Mouse (Mus musculus) kidney, embryonic 14.5 days (tissue): ENCODE measurements at regions not wholly inside any gene's neighbourhood (a gene's known extent, or its start where the extent isn't known, plus 50 kb on each side); places are given as distances from the start of the nearest gene placed in this dataset.
A peak's percentile ranks its signal among the peaks of the same experiment; 100 is the strongest.

Experiments
- ATAC-seq: fragments of 200-750 bp; cut with Nextera tagmentation; 2 replicates; pipeline ENCODE4 v1.8.0; 2017; ENCODE audit warnings: moderate number of reproducible peaks, mild to moderate bottlenecking, moderate TSS enrichment, moderate library complexity; ENCODE audit not compliant: low FRiP score, low TSS enrichment
- H3K27ac ChIP-seq: fragments of 300-500 bp; sonication (generic); 2 replicates; pipeline ENCODE4 v1.5.1; 2014; ENCODE audit warnings: low read depth, mild to moderate bottlenecking, low read length, moderate library complexity, mixed read lengths
- H3K27me3 ChIP-seq: fragments of 300-500 bp; sonication (generic); 2 replicates; pipeline ENCODE4 v1.6.1; 2014; ENCODE audit warnings: mild to moderate bottlenecking, low read length; ENCODE audit not compliant: control insufficient read depth, insufficient read depth
- H3K36me3 ChIP-seq: fragments of 300-500 bp; sonication (generic); 2 replicates; pipeline ENCODE4 v1.6.1; 2014; ENCODE audit warnings: low read length, mixed read lengths; ENCODE audit not compliant: control insufficient read depth, insufficient read depth
- H3K4me1 ChIP-seq: fragments of 300-500 bp; sonication (generic); 2 replicates; pipeline ENCODE4 v1.6.1; 2014; ENCODE audit warnings: low read length, mixed read lengths; ENCODE audit not compliant: control insufficient read depth, insufficient read depth
- H3K4me2 ChIP-seq: fragments of 300-500 bp; sonication (generic); replicated peaks from 2 replicates; pipeline ENCODE4 v1.6.1; 2014; ENCODE audit warnings: low read depth, mild to moderate bottlenecking, low read length
- H3K4me3 ChIP-seq: fragments of 300-500 bp; sonication (generic); 2 replicates; pipeline ENCODE4 v1.5.1; 2014; ENCODE audit warnings: mild to moderate bottlenecking, low read length
- H3K9ac ChIP-seq: fragments of 300-500 bp; sonication (generic); 2 replicates; pipeline ENCODE4 v1.6.1; 2014; ENCODE audit warnings: low read depth, mild to moderate bottlenecking, low read length, moderate library complexity
- H3K9me3 ChIP-seq: fragments of 300-500 bp; sonication (generic); 2 replicates; pipeline ENCODE4 v1.6.1; 2016; ENCODE audit warnings: low read length; ENCODE audit not compliant: control insufficient read depth
- WGBS: fragments of 180-500 bp; shearing (Covaris S2); extraction: QIAGEN DNeasy Blood & Tissue Kit; methylation state at CpG from one replicate; pipeline ENCODE4 v1.1.7; 2014; 5-methylcytosine and 5-hydroxymethylcytosine counted together

GRCm38 (mm10) chr12:86579716-86580115, 98.8 kb upstream of the Vash1 start:
- Histone ChIP-seq H3K9ac (no peak overlapping the region), H3K4me3 (no peak overlapping the region), H3K4me1 (no peaks in the 10 kb centered on the region), H3K36me3 (no peaks in the 10 kb centered on the region), H3K27me3 (no peaks in the 10 kb centered on the region), H3K9me3 (no peaks in the 10 kb centered on the region), H3K4me2 (no peak overlapping the region), H3K27ac (no peak overlapping the region)
- ATAC-seq, result no peak
- 86% methylated on average over 2 of the region's 2 CpGs for WGBS

- Histone ChIP-seq H3K4me1 (no peaks in the 10 kb centered on the region), H3K9me3 (no peaks in the 10 kb centered on the region), H3K9ac (no peak overlapping the region), H3K36me3 (no peaks in the 10 kb centered on the region), H3K4me3 (no peak overlapping the region), H3K27ac (no peak overlapping the region), H3K27me3 (no peaks in the 10 kb centered on the region), H3K4me2 (no peak overlapping the region)
- ATAC-seq, result peak; percentile 72
- 41% methylated on average over 4 of the region's 4 CpGs for WGBS
Measured at GRCm38 (mm10) chr12:86580132-86580718, 98.3 kb upstream of the Vash1 start.

GRCm38 (mm10) chr12:86582076-86582475, 96.4 kb upstream of the Vash1 start:
- no peaks in the 10 kb centered on the region for H3K9me3 ChIP-seq
- no peaks in the 10 kb centered on the region for H3K36me3 ChIP-seq
- no peak for ATAC-seq
- H3K4me2 ChIP-seq, result no peak overlapping the region
- H3K27me3 ChIP-seq, result no peaks in the 10 kb centered on the region
- H3K4me1 ChIP-seq, result no peaks in the 10 kb centered on the region
- no peak overlapping the region for H3K27ac ChIP-seq
- 38% methylated on average over 3 of the region's 3 CpGs for WGBS
- no peak overlapping the region for H3K4me3 ChIP-seq
- H3K9ac ChIP-seq, result no peak overlapping the region

GRCm38 (mm10) chr12:86588010-86588409, 90.5 kb upstream of the Vash1 start:
- H3K4me2 ChIP-seq, result no peak overlapping the region
- WGBS, result 82% methylated on average over 6 of the region's 6 CpGs
- no peak overlapping the region for H3K4me3 ChIP-seq
- H3K36me3 ChIP-seq, result no peaks in the 10 kb centered on the region
- H3K9ac ChIP-seq, result no peak overlapping the region
- no peak overlapping the region for H3K27ac ChIP-seq
- no peaks in the 10 kb centered on the region for H3K9me3 ChIP-seq
- H3K27me3 ChIP-seq, result no peaks in the 10 kb centered on the region
- ATAC-seq, result no peak
- no peaks in the 10 kb centered on the region for H3K4me1 ChIP-seq

- Histone ChIP-seq H3K27ac (no peak overlapping the region), H3K4me3 (no peak overlapping the region), H3K4me2 (no peak overlapping the region), H3K9me3 (no peaks in the 10 kb centered on the region), H3K36me3 (no peaks in the 10 kb centered on the region), H3K4me1 (no peaks in the 10 kb centered on the region), H3K27me3 (no peaks in the 10 kb centered on the region), H3K9ac (no peak overlapping the region)
- 51% methylated on average over 7 of the region's 7 CpGs for WGBS
- no peak for ATAC-seq
Measured at GRCm38 (mm10) chr12:86592509-86592908, 86.0 kb upstream of the Vash1 start.

- H3K27me3 ChIP-seq, result no peaks in the 10 kb centered on the region
- no peak overlapping the region for H3K4me3 ChIP-seq
- no peaks in the 10 kb centered on the region for H3K4me1 ChIP-seq
- H3K9me3 ChIP-seq, result no peaks in the 10 kb centered on the region
- H3K27ac ChIP-seq, result no peak overlapping the region
- no peak overlapping the region for H3K9ac ChIP-seq
- no peak for ATAC-seq
- no peak overlapping the region for H3K4me2 ChIP-seq
- WGBS, result 90% methylated on average over 11 of the region's 11 CpGs
- H3K36me3 ChIP-seq, result no peaks in the 10 kb centered on the region
Measured at GRCm38 (mm10) chr12:86594647-86595046, 83.9 kb upstream of the Vash1 start.

- H3K9ac ChIP-seq, result no peak overlapping the region
- H3K9me3 ChIP-seq, result no peaks in the 10 kb centered on the region
- H3K4me2 ChIP-seq, result no peak overlapping the region
- H3K27ac ChIP-seq, result no peak overlapping the region
- no peaks in the 10 kb centered on the region for H3K27me3 ChIP-seq
- WGBS, result 30% methylated on average over 1 of the region's 1 CpGs
- no peaks in the 10 kb centered on the region for H3K36me3 ChIP-seq
- no peaks in the 10 kb centered on the region for H3K4me1 ChIP-seq
- no peak for ATAC-seq
- H3K4me3 ChIP-seq, result no peak overlapping the region
Measured at GRCm38 (mm10) chr12:86600041-86600440, 78.5 kb upstream of the Vash1 start.

- ATAC-seq, result no peak
- Histone ChIP-seq H3K4me2 (no peak overlapping the region), H3K4me1 (no peaks in the 10 kb centered on the region), H3K27me3 (no peaks in the 10 kb centered on the region), H3K9me3 (no peaks in the 10 kb centered on the region), H3K9ac (no peak overlapping the region), H3K4me3 (no peak overlapping the region), H3K36me3 (no peaks in the 10 kb centered on the region), H3K27ac (no peak overlapping the region)
- WGBS, result 91% methylated on average over 5 of the region's 5 CpGs
Measured at GRCm38 (mm10) chr12:86603521-86603920, 75.0 kb upstream of the Vash1 start.

GRCm38 (mm10) chr12:86612431-86613040, 66.0 kb upstream of the Vash1 start:
- H3K4me1 ChIP-seq, result no peaks in the 10 kb centered on the region
- 27% methylated on average over 9 of the region's 9 CpGs for WGBS
- no peaks in the 10 kb centered on the region for H3K36me3 ChIP-seq
- no peak overlapping the region for H3K4me2 ChIP-seq
- H3K9ac ChIP-seq, result no peak overlapping the region
- H3K27me3 ChIP-seq, result no peaks in the 10 kb centered on the region
- no peak overlapping the region for H3K27ac ChIP-seq
- no peak for ATAC-seq
- no peaks in the 10 kb centered on the region for H3K9me3 ChIP-seq
- H3K4me3 ChIP-seq, result no peak overlapping the region
